ENCODE assay signal across 28 mouse cellular contexts in genomic region chr5:120898726-120899125, GRCm38 (mm10). TPM values are rescaled to one million over a fixed set of nuclear protein-coding genes. Genes with fewer than 3 reads are reported as not detected.
A peak's percentile ranks its signal among the peaks of the same experiment; 100 is the strongest.
DNase-seq lines count a peak whose midpoint lies in the region; ATAC-seq and TF ChIP-seq lines count a peak whose summit lies in the region.
"Had no signal": no experiment of that assay in that cellular context is flagged by ENCODE, and none has a peak within 500 bp of the region (broad histone marks: within the 10 kb centered on the region; RNA-seq: fewer than 3 reads in every experiment).

No protein-coding gene starts in this region.

- H3K79me2 ChIP-seq in heart, adult 2 months (replicated peaks; ENCODE audit: control insufficient read depth, insufficient read depth, low read length): no peaks in the 10 kb centered on the region

- no peaks in the 10 kb centered on the region for H3K36me3 ChIP-seq in forebrain, embryonic 11.5 days (ENCODE audit: control insufficient read depth, insufficient read depth, low read length)
- no peaks in the 10 kb centered on the region for H3K36me3 ChIP-seq in forebrain, embryonic 14.5 days (ENCODE audit: control insufficient read depth, insufficient read depth, low read length)
- no peaks in the 10 kb centered on the region for H3K36me3 ChIP-seq in heart, embryonic 10.5 days
- H3K36me3 ChIP-seq in heart, adult 2 months (ENCODE audit: control insufficient read depth, insufficient read depth, low read length): no peaks in the 10 kb centered on the region
- H3K36me3 ChIP-seq in intestine, embryonic 14.5 days (ENCODE audit: control insufficient read depth, insufficient read depth, low read length): no peaks in the 10 kb centered on the region
- H3K36me3 ChIP-seq in intestine, embryonic 16.5 days (ENCODE audit: control insufficient read depth, insufficient read depth, low read length): no peaks in the 10 kb centered on the region
- H3K36me3 ChIP-seq: G1E had no signal

- no peak for TF ChIP-seq POLR2A in heart, adult 2 months (IDR thresholded peaks at IDR 0.05; ENCODE audit: insufficient read depth, low read depth, low read length)

- H3K9ac ChIP-seq in forebrain, embryonic 11.5 days (ENCODE audit: low read length): no peak overlapping the region
- H3K9ac ChIP-seq in forebrain, embryonic 14.5 days (ENCODE audit: low read length): no peak overlapping the region
- H3K9ac ChIP-seq in heart, adult 2 months (ENCODE audit: low read depth, low read length): no peak overlapping the region
- H3K9ac ChIP-seq in intestine, embryonic 14.5 days (ENCODE audit: low read length): no peak overlapping the region
- H3K9ac ChIP-seq in intestine, embryonic 16.5 days (ENCODE audit: low read depth, low read length): no peak overlapping the region

- no peaks in the 10 kb centered on the region for H3K9me3 ChIP-seq in forebrain, embryonic 11.5 days (ENCODE audit: control insufficient read depth, low read length)
- no peaks in the 10 kb centered on the region for H3K9me3 ChIP-seq in forebrain, embryonic 14.5 days (replicated peaks; ENCODE audit: control insufficient read depth, low read length)
- no peaks in the 10 kb centered on the region for H3K9me3 ChIP-seq in heart, embryonic 10.5 days
- no peaks in the 10 kb centered on the region for H3K9me3 ChIP-seq in intestine, embryonic 14.5 days (ENCODE audit: control insufficient read depth, low read length)
- no peaks in the 10 kb centered on the region for H3K9me3 ChIP-seq in intestine, embryonic 16.5 days (ENCODE audit: control insufficient read depth, low read length)
- H3K9me3 ChIP-seq: G1E had no signal

- intact Hi-C loops in heart, adult 2 months (cut with DNase I): no loop called here

- TF ChIP-seq CTCF in heart, adult 2 months (IDR thresholded peaks at IDR 0.05): no peak

- no peak for ATAC-seq in forebrain, embryonic 11.5 days (replicated peaks; ENCODE audit: low FRiP score)
- no peak for ATAC-seq in forebrain, embryonic 14.5 days
- ATAC-seq in intestine, embryonic 14.5 days (replicated peaks; ENCODE audit: low FRiP score, low TSS enrichment, low read depth): no peak
- no peak for ATAC-seq in intestine, embryonic 16.5 days
- ATAC-seq: activated CD4-positive, CD25-positive, alpha-beta regulatory T cell, adult 4 months; CD4-positive, CD25-positive, alpha-beta regulatory T cell, adult 4 months; Patski had no signal

- no peak for TF ChIP-seq EP300 in heart, adult 2 months (IDR thresholded peaks at IDR 0.05; ENCODE audit: insufficient read depth, low read depth, low read length)

- H3K27ac ChIP-seq in forebrain, embryonic 11.5 days (ENCODE audit: low read depth, low read length): no peak overlapping the region
- no peak overlapping the region for H3K27ac ChIP-seq in forebrain, embryonic 14.5 days (ENCODE audit: low read depth, low read length)
- H3K27ac ChIP-seq in heart, embryonic 10.5 days: no peak overlapping the region
- no peak overlapping the region for H3K27ac ChIP-seq in heart, adult 2 months
- no peak overlapping the region for H3K27ac ChIP-seq in intestine, embryonic 14.5 days (ENCODE audit: low read depth)
- H3K27ac ChIP-seq in intestine, embryonic 16.5 days (ENCODE audit: low read length): no peak overlapping the region

- no peaks in the 10 kb centered on the region for H3K27me3 ChIP-seq in forebrain, embryonic 11.5 days (ENCODE audit: control insufficient read depth, insufficient read depth, low read length)
- no peaks in the 10 kb centered on the region for H3K27me3 ChIP-seq in forebrain, embryonic 14.5 days (replicated peaks; ENCODE audit: control insufficient read depth, insufficient read depth, low read length)
- no peaks in the 10 kb centered on the region for H3K27me3 ChIP-seq in heart, embryonic 10.5 days (ENCODE audit: insufficient read depth, poor library complexity, severe bottlenecking)
- H3K27me3 ChIP-seq in heart, adult 2 months (ENCODE audit: control insufficient read depth, insufficient read depth, low read length): no peaks in the 10 kb centered on the region
- no peaks in the 10 kb centered on the region for H3K27me3 ChIP-seq in intestine, embryonic 14.5 days (replicated peaks; ENCODE audit: control insufficient read depth, insufficient read depth, low read length)
- H3K27me3 ChIP-seq in intestine, embryonic 16.5 days (replicated peaks; ENCODE audit: control insufficient read depth, insufficient read depth, low read length): no peaks in the 10 kb centered on the region

- peak; percentile 41 for DNase-seq in forebrain, embryonic 11.5 days (ENCODE audit: low spot score)
- DNase-seq in forebrain, embryonic 14.5 days (ENCODE audit: low spot score): no peak
- peak; percentile 68 for DNase-seq in heart, adult 11 months
- no peak for DNase-seq in heart, postnatal 4 days
- peak; percentile 35 for DNase-seq in heart, embryonic 10.5 days (ENCODE audit: low spot score)
- no peak for DNase-seq in heart, adult 2 months
- DNase-seq in intestine, embryonic 14.5 days (ENCODE audit: low spot score): peak; percentile 31
- DNase-seq: adrenal gland, adult 2 months; adrenal gland, adult 8-10 months; adrenal gland, postnatal 10 days; adrenal gland, postnatal 14 days; adrenal gland, postnatal 25 days; adrenal gland, postnatal 36 days; B cell, adult 2 months; cerebellum, adult 11 months; cerebellum, adult 11-12 months had no signal

- H3K4me3 ChIP-seq in forebrain, embryonic 11.5 days (ENCODE audit: low read depth, low read length): no peak overlapping the region
- no peak overlapping the region for H3K4me3 ChIP-seq in forebrain, embryonic 14.5 days (ENCODE audit: low read depth, low read length)
- H3K4me3 ChIP-seq in heart, embryonic 10.5 days: no peak overlapping the region
- H3K4me3 ChIP-seq in heart, adult 2 months: no peak overlapping the region
- H3K4me3 ChIP-seq in intestine, embryonic 14.5 days (ENCODE audit: low read depth, low read length): no peak overlapping the region
- no peak overlapping the region for H3K4me3 ChIP-seq in intestine, embryonic 16.5 days (ENCODE audit: low read length)

- no peak overlapping the region for H3K4me2 ChIP-seq in forebrain, embryonic 11.5 days (ENCODE audit: low read depth, low read length, severe bottlenecking)
- no peak overlapping the region for H3K4me2 ChIP-seq in forebrain, embryonic 14.5 days (ENCODE audit: low read length)
- no peak overlapping the region for H3K4me2 ChIP-seq in intestine, embryonic 14.5 days (ENCODE audit: low read length)
- H3K4me2 ChIP-seq in intestine, embryonic 16.5 days (ENCODE audit: low read depth, low read length): no peak overlapping the region

- no peaks in the 10 kb centered on the region for H3K4me1 ChIP-seq in forebrain, embryonic 11.5 days (replicated peaks; ENCODE audit: control insufficient read depth, insufficient read depth, low read length)
- no peaks in the 10 kb centered on the region for H3K4me1 ChIP-seq in forebrain, embryonic 14.5 days (ENCODE audit: control insufficient read depth, insufficient read depth, low read length)
- no peaks in the 10 kb centered on the region for H3K4me1 ChIP-seq in heart, embryonic 10.5 days
- H3K4me1 ChIP-seq in heart, adult 2 months (ENCODE audit: control insufficient read depth, insufficient read depth, low read length): no peaks in the 10 kb centered on the region
- H3K4me1 ChIP-seq in intestine, embryonic 14.5 days (replicated peaks; ENCODE audit: control insufficient read depth, insufficient read depth, low read length): no peaks in the 10 kb centered on the region
- no peaks in the 10 kb centered on the region for H3K4me1 ChIP-seq in intestine, embryonic 16.5 days (ENCODE audit: control insufficient read depth, insufficient read depth, low read length)

RNA-seq across cellular contexts. Expression of gene Oas1a, which starts 8.6 kb away (rescaled TPM):
- 0.35 and 0.60 TPM in 2 replicates for polyA plus RNA-seq in forebrain, embryonic 11.5 days (2014; fragmentation: Nextera tagmentation; extraction: Ambion mirVana)
- 0.41 and 0.80 TPM in 2 replicates for polyA plus RNA-seq in forebrain, embryonic 14.5 days (2014; fragmentation: Nextera tagmentation; extraction: Ambion mirVana)
- total RNA-seq in heart, postnatal 4 days (2021): under 1 TPM; 0.36 to 0.38 TPM
- polyA plus RNA-seq in heart, embryonic 10.5 days (2016; fragmentation: Nextera tagmentation; extraction: Ambion mirVana): 0.26 and 0.38 TPM in 2 replicates
- total RNA-seq in heart, adult 2 months (2021): under 1 TPM; 0.63 to 0.84 TPM
- polyA plus RNA-seq in heart, adult 2 months (2012; rRNA removed): 2.6 and 3.4 TPM in 2 replicates
- 6.0 and 6.6 TPM in 2 replicates for polyA plus RNA-seq in intestine, embryonic 14.5 days (2014; fragmentation: Nextera tagmentation; extraction: Ambion mirVana)
- polyA plus RNA-seq in intestine, embryonic 16.5 days (2015; fragmentation: Nextera tagmentation; extraction: Ambion mirVana): 8.9 and 9.8 TPM in 2 replicates

RNA-seq across cellular contexts. Expression of gene Oas1g, which starts 11.3 kb away (rescaled TPM):
- polyA plus RNA-seq in forebrain, embryonic 11.5 days (2014; fragmentation: Nextera tagmentation; extraction: Ambion mirVana): not detected in 2 replicates
- polyA plus RNA-seq in forebrain, embryonic 14.5 days (2014; fragmentation: Nextera tagmentation; extraction: Ambion mirVana): not detected in 2 replicates
- not detected for total RNA-seq in heart, postnatal 4 days (2021)
- not detected in 2 replicates for polyA plus RNA-seq in heart, embryonic 10.5 days (2016; fragmentation: Nextera tagmentation; extraction: Ambion mirVana)
- total RNA-seq in heart, adult 2 months (2021): under 1 TPM in 1 of 2 experiments, not detected in 1; 0.34 TPM
- polyA plus RNA-seq in heart, adult 2 months (2012; rRNA removed): 1.0 and 1.5 TPM in 2 replicates
- 1.2 TPM in 2 replicates for polyA plus RNA-seq in intestine, embryonic 14.5 days (2014; fragmentation: Nextera tagmentation; extraction: Ambion mirVana)
- polyA plus RNA-seq in intestine, embryonic 16.5 days (2015; fragmentation: Nextera tagmentation; extraction: Ambion mirVana): 1.5 and 2.6 TPM in 2 replicates
- total RNA-seq: adrenal gland, postnatal 14 days; G1E; MEL had no signal
- polyA plus RNA-seq: C2C12, G1E had no signal

RNA-seq across cellular contexts. Expression of gene Oas1d, which starts 15.6 kb away (rescaled TPM):
- polyA plus RNA-seq in forebrain, embryonic 11.5 days (2014; fragmentation: Nextera tagmentation; extraction: Ambion mirVana): not detected in 2 replicates
- polyA plus RNA-seq in forebrain, embryonic 14.5 days (2014; fragmentation: Nextera tagmentation; extraction: Ambion mirVana): 0.11 and 0.14 TPM in 2 replicates
- not detected for total RNA-seq in heart, postnatal 4 days (2021)
- not detected in 2 replicates for polyA plus RNA-seq in heart, embryonic 10.5 days (2016; fragmentation: Nextera tagmentation; extraction: Ambion mirVana)
- total RNA-seq in heart, adult 2 months (2021): not detected
- polyA plus RNA-seq in heart, adult 2 months (2012; rRNA removed): not detected in 2 replicates
- polyA plus RNA-seq in intestine, embryonic 14.5 days (2014; fragmentation: Nextera tagmentation; extraction: Ambion mirVana): 0.11 TPM in 1 of 2 replicates, not detected in the other
- polyA plus RNA-seq in intestine, embryonic 16.5 days (2015; fragmentation: Nextera tagmentation; extraction: Ambion mirVana): 0.06 TPM in 1 of 2 replicates, not detected in the other
- total RNA-seq: adrenal gland, adult 18-20 months; adrenal gland, adult 2 months; adrenal gland, adult 8-10 months; adrenal gland, postnatal 14 days; adrenal gland, postnatal 25 days; adrenal gland, postnatal 36 days; adrenal gland, postnatal 4 days; CH12.LX; MEL had no signal
- polyA plus RNA-seq: adrenal gland, adult 2 months; brain, embryonic 14.5 days; C2C12; CD4-positive, CD25-positive, alpha-beta regulatory T cell, adult 4 months; G1E; Patski had no signal

RNA-seq across cellular contexts. Expression of gene Oas1h, which starts 37.5 kb away (rescaled TPM):
- polyA plus RNA-seq in forebrain, embryonic 11.5 days (2014; fragmentation: Nextera tagmentation; extraction: Ambion mirVana): not detected in 2 replicates
- polyA plus RNA-seq in forebrain, embryonic 14.5 days (2014; fragmentation: Nextera tagmentation; extraction: Ambion mirVana): not detected in 2 replicates
- not detected for total RNA-seq in heart, postnatal 4 days (2021)
- polyA plus RNA-seq in heart, embryonic 10.5 days (2016; fragmentation: Nextera tagmentation; extraction: Ambion mirVana): not detected in 2 replicates
- total RNA-seq in heart, adult 2 months (2021): not detected
- polyA plus RNA-seq in heart, adult 2 months (2012; rRNA removed): not detected in 2 replicates
- not detected in 2 replicates for polyA plus RNA-seq in intestine, embryonic 14.5 days (2014; fragmentation: Nextera tagmentation; extraction: Ambion mirVana)
- polyA plus RNA-seq in intestine, embryonic 16.5 days (2015; fragmentation: Nextera tagmentation; extraction: Ambion mirVana): not detected in 2 replicates
- total RNA-seq: adrenal gland, adult 18-20 months; adrenal gland, adult 2 months; adrenal gland, adult 8-10 months; adrenal gland, postnatal 10 days; adrenal gland, postnatal 14 days; adrenal gland, postnatal 25 days; adrenal gland, postnatal 36 days; CH12.LX; ES-E14; G1E; MEL had no signal
- polyA plus RNA-seq: activated CD4-positive, CD25-positive, alpha-beta regulatory T cell, adult 4 months; adrenal gland, adult 2 months; brain, embryonic 14.5 days; C2C12; CD4-positive, CD25-positive, alpha-beta regulatory T cell, adult 4 months; G1E; Patski had no signal

RNA-seq across cellular contexts. Expression of gene Oas1f, which starts 51.6 kb away (rescaled TPM):
- polyA plus RNA-seq in forebrain, embryonic 11.5 days (2014; fragmentation: Nextera tagmentation; extraction: Ambion mirVana): not detected in 2 replicates
- not detected in 2 replicates for polyA plus RNA-seq in forebrain, embryonic 14.5 days (2014; fragmentation: Nextera tagmentation; extraction: Ambion mirVana)
- total RNA-seq in heart, postnatal 4 days (2021): not detected
- polyA plus RNA-seq in heart, embryonic 10.5 days (2016; fragmentation: Nextera tagmentation; extraction: Ambion mirVana): not detected in 2 replicates
- not detected for total RNA-seq in heart, adult 2 months (2021)
- polyA plus RNA-seq in heart, adult 2 months (2012; rRNA removed): not detected in 2 replicates
- polyA plus RNA-seq in intestine, embryonic 14.5 days (2014; fragmentation: Nextera tagmentation; extraction: Ambion mirVana): not detected in 2 replicates
- 0.20 TPM in 1 of 2 replicates, not detected in the other for polyA plus RNA-seq in intestine, embryonic 16.5 days (2015; fragmentation: Nextera tagmentation; extraction: Ambion mirVana)
- total RNA-seq: adrenal gland, adult 18-20 months; adrenal gland, adult 2 months; adrenal gland, adult 8-10 months; adrenal gland, postnatal 10 days; adrenal gland, postnatal 14 days; adrenal gland, postnatal 25 days; adrenal gland, postnatal 36 days; adrenal gland, postnatal 4 days; CH12.LX; G1E; MEL had no signal
- polyA plus RNA-seq: activated CD4-positive, CD25-positive, alpha-beta regulatory T cell, adult 4 months; adrenal gland, adult 2 months; brain, embryonic 14.5 days; C2C12; CD4-positive, CD25-positive, alpha-beta regulatory T cell, adult 4 months; G1E; Patski had no signal

Comparison
In these comparisons a context has a peak if more than half of its experiments do, and no peak if none do; other contexts are left out.
1. DNase-seq: peak in forebrain, embryonic 11.5 days (single experiment), heart, adult 11 months (single experiment), heart, embryonic 10.5 days (single experiment) and intestine, embryonic 14.5 days (single experiment); none in forebrain, embryonic 14.5 days (single experiment), heart, postnatal 4 days (single experiment) and heart, adult 2 months (0 of 2).